Mouse (Mus musculus) myocyte (in vitro differentiated cells): ENCODE measurements around the gene Cfb.

Experiments
- CEBPB ChIP-seq: IDR thresholded peaks from 2 replicates; pipeline ENCODE4 v1.6.1; 2011; ENCODE audit warnings: mild to moderate bottlenecking, moderate library complexity; ENCODE audit not compliant: poor library complexity, insufficient read depth, severe bottlenecking
- E2F4 ChIP-seq: IDR thresholded peaks from one replicate; pipeline ENCODE4 v1.6.1; 2011; ENCODE audit warnings: mild to moderate bottlenecking, control low read depth, moderate library complexity; ENCODE audit not compliant: insufficient read depth
- MYOD1 ChIP-seq, 3 experiments: IDR thresholded peaks; one replicate each; pipeline ENCODE4 v1.6.1; 2011; ENCODE audit warnings: control low read depth in 2 of 3, low read depth in 2 of 3, mild to moderate bottlenecking in 2 of 3, moderate library complexity in 1 of 3; ENCODE audit not compliant: insufficient read length in 2 of 3, control insufficient read depth in 1 of 3
- POLR2A ChIP-seq: IDR thresholded peaks from one replicate; pipeline ENCODE4 v1.6.1; 2011; ENCODE audit warnings: low read depth, mild to moderate bottlenecking, control low read depth, moderate library complexity; ENCODE audit not compliant: insufficient read length
- REST ChIP-seq: IDR thresholded peaks from one replicate; pipeline ENCODE4 v1.6.1; 2011; ENCODE audit warnings: mild to moderate bottlenecking, control low read depth, moderate library complexity; ENCODE audit not compliant: insufficient read depth, insufficient read length
- TCF12 ChIP-seq: IDR thresholded peaks from one replicate; pipeline ENCODE4 v1.6.1; 2011; ENCODE audit warnings: mild to moderate bottlenecking, control low read depth; ENCODE audit not compliant: poor library complexity, insufficient read depth, severe bottlenecking
- USF1 ChIP-seq: IDR thresholded peaks from one replicate; pipeline ENCODE4 v1.6.1; 2011; ENCODE audit warnings: low read depth, mild to moderate bottlenecking, control low read depth, moderate library complexity

DNA sequence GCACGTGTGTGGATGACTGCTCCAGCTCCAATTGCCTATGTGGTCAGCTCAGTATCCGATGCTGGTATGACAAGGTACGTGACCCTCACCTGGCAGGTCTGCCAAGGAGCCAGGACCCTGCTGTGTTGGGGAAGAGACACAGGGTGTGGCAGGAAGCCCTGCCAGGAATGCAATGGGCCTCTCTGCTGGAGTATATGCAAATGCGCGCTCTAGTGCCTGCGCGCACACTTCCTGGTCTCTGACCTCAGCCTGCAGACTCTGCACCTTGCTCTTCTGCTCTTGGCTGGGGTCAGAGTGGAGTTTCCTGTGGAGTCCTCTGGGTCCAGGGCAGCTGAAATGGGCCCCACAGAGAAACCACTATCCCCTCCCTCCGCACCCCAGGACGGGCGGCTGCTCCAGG lies 48.7 kb upstream of the Cfb start:
- TF ChIP-seq CEBPB = no peak
- peak; percentile 3 for TF ChIP-seq POLR2A
- no peak for TF ChIP-seq TCF12
- TF ChIP-seq USF1 = no peak
- no peak for TF ChIP-seq REST
- no peak for TF ChIP-seq E2F4
- no peak for TF ChIP-seq MYOD1 (IDR thresholded peaks at IDR 0.05; ENCODE audit: control insufficient read depth in 1 of 3, insufficient read length in 2 of 3, low read depth in 2 of 3)
